Mouse (Mus musculus): Measurements from ENCODE around the gene Cdkal1.
A peak's percentile ranks its signal among the peaks of the same experiment; 100 is the strongest.

Gene Cdkal1

DNA sequence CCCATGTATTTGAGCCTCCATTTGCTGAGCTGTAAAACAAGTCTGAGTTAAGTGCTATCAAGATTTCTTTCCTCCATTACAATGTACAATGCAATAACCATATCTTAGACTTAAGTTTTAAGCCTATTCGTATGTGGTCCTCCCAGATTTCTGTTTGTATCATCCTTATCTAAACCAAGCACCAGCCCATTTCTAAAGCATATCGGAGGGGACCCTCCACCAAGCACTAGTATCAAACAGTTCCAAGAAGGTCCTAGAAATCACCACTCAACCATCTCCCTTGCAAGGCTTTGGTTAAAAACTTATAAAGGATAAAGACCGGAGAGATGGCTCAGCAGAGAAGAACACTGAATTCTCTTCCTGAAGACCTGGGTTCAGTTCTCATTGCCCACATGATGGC is 47.1 kb downstream of the Cdkal1 start:
- DNase-seq (ENCODE audit: low spot score): no peak

GRCm38 (mm10) chr13:29807930-29808329 is 47.5 kb downstream of the Cdkal1 start:
- DNase-seq (ENCODE audit: low spot score): no peak

DNA sequence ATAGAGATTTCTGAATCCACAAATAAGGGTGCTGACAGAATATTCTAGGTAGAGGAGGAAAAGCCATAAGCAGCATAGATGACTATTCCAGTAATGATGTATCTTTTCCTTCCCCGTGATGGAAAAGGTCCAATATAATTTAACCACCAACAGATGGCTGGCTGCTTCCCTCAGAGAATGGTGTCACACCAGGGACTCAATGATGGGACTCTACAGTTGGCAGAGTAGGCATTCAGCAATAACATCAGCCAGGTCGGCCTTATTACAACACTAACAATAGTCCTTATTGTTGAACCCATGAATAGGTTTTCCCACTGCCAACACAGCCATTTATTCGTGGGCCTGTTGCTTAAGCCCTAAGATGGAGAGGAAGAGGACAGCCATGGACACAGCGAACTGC is 48.6 kb downstream of the Cdkal1 start:
- DNase-seq (ENCODE audit: low spot score): no peak

DNA sequence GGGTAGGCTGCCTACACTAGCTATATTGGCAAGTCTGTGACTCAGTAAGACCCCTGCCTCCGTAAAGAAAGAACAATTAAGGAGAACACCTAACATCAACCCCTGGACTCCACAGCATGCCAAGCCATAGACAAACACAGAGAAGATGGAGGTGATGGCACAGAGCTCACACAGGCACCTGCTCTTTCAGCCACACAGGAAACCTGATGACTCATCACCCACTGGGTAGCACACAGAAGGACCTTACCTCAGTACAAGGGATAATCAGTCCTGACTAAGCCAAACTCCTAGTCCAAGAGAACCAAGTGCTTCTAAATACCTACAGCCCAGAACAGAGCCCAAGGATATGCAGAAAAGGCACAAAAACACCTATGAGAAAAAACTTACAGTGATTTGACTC is 50.2 kb downstream of the Cdkal1 start:
- no peak for DNase-seq (ENCODE audit: low spot score)

- no peak for DNase-seq (ENCODE audit: low spot score)
Measured at GRCm38 (mm10) chr13:29804034-29804433, 51.4 kb downstream of the Cdkal1 start.

DNA sequence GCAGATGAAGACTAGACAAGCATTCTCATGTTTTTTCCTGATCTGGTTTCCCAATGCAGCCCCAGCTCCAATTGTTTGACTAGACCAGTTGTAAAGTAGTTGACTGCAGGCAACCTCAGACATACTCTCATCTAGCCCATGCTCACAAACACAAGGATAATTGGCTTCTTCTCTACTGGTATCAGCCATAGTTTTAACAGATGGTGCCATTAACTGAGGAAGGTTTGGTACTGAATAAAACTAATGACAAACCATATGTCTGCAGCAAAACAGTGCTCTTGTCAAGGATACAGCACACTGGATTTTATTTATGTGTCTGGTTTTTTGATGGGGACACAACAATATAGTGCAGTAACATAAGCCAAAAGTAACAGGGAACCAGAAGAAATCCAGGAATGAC is 52.8 kb downstream of the Cdkal1 start:
- DNase-seq (ENCODE audit: low spot score): no peak

DNA sequence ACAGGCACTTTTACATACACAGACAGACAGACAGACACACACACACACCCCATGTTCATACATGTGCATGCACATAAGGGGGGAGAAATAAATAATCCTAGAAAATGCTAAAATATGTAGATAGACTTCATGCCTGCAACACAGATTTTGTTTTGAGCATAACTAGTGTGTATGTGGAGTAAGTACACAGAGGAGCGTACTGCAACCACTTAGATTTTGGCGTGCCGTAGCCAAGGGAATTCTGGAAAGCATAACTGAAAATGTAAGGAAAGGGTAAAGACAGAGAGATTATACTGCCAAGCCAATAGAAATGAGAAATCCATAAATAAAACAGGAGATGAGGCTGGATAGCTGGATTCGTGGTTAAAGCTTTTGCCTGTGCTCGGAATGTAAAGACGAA is 55.4 kb downstream of the Cdkal1 start:
- no peak for DNase-seq (ENCODE audit: low spot score)

DNA sequence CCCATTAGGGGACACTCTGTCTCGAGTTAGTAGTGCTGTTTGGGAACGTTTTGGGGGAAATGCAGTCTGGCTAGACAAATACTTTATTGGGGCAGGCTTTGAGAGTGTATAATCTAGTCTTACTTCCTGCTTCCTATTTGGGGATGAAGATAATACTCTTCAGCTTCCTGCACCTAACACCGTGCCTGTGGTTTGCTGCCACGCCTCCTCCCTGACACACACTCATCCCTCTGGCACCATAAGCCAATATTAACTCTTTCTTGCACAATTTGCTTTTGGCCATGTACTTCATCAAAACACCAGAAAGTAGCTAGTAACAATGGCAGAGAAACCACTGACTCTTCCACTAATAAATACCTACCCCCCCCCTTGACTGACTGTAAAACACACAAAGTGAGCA is 63.4 kb downstream of the Cdkal1 start:
- DNase-seq (ENCODE audit: low spot score): no peak

DNA sequence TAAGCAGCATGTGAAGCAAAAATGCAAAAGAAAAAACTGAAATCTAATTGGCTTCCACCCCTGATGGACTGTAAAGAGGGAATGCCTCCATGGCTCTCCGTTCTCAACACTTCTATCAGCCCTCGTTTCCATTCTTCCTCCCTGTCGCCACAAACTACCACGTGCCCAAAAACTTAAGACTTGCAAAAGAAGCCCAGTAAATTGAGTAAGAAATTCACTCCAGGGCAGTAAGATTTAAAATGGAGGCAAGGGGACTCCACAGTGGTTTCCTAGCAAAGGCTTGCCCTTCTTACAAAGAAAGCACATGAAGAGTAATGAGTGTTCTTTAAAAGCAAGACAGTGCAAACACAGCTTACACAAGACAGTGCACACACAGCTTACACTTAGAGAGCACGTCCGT is 64.0 kb downstream of the Cdkal1 start:
- no peak for DNase-seq (ENCODE audit: low spot score)

DNA sequence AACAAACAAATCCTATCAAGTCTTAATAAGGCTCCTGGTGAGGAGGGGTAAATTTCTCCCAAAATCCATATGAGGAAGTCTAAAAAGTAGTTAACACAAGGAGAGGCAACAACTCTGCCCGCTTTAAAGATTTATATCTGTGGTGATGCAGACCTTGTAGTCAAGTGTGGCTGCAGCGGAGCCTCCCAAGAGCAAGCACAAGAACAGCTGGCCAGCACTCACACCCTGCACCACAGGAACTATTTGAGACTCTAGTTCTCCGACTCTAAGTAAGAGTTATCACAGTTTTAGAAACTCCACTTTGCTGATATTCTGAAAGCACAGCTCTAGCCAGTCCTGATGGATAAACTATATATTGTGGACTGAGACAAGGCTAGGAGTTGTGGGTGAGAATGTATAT is 68.5 kb downstream of the Cdkal1 start:
- no peak for DNase-seq (ENCODE audit: low spot score)

DNA sequence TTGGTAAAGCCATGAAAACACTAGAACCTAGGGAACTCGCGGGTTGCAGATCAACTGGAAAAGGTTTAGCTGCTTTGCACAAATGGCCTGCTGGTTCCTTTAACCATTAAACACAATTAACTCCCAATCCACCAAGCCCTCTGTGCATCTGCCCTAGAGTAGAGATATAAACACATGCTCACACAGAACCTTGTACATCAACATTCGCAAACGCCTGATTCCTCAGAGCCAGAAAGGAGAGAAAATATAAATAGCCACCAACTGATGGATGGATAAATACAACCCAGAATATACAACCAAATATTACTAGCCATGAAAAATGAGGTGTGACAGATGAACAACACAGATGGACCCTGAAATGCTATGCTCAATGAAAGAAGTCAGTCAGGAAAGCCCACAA is 70.6 kb downstream of the Cdkal1 start:
- no peak for DNase-seq (ENCODE audit: low spot score)

GRCm38 (mm10) chr13:29781332-29781731 is 74.1 kb downstream of the Cdkal1 start:
- DNase-seq (ENCODE audit: low spot score): peak; percentile 39

DNA sequence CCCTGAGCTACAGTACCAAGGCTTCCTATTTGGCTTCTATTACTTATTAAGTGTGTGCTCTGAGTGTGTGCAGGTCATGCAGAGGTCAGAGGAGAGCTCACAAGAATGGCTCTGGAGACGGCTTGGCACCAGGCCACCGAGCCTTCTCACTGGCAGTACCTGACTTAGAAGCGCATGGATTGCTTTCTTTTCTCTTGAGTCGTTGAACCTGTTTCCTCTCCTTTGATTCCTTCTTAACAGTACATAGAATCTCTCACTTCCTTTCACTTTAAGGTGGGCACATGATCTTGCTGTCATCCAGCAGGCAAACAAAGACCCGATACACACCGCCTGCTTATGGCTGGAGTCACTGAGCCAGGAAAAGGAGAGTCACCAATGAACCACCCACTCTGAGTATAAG is 74.8 kb downstream of the Cdkal1 start:
- DNase-seq (ENCODE audit: low spot score): peak; percentile 63

GRCm38 (mm10) chr13:29779519-29779918 is 76.0 kb downstream of the Cdkal1 start:
- DNase-seq (ENCODE audit: low spot score): no peak

DNA sequence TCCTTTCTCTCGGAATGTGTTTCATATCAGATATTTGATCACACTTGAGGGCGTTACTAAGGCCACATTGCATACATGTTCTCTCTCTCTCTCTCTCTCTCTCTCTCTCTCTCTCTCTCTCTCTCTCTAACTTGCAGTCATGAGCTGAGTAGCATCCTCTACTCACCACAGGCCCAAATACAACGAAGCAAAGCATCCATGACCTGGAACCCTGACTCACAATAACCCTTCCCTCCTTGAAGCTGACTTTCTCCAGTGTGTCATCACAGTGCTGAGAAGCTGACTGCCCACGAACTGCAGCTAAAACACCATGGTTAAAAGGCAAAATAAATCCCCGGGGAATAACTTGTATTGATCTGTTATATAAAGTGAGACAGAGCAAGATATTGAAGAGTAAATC is 76.4 kb downstream of the Cdkal1 start:
- DNase-seq (ENCODE audit: low spot score): no peak

GRCm38 (mm10) chr13:29778124-29778523 is 77.3 kb downstream of the Cdkal1 start:
- DNase-seq (ENCODE audit: low spot score): no peak

DNA sequence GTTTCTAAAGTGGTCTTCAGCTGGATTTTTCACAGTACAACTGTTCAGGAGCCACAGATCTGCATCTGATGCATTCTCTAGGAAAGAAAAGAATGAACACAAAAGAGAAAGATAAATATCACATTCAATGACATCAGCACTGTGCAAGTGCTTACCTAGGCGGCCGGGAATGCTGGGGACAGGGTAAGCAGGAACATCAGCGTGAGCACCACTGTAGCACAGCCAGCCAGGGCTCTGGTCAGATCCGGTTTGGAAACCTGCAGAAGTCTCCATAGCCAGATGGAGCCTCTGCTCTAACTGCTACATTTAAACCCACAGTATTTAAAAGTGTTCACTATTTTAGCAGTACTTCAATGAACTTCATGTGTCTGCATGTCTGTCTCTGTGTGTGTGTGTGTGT is 78.2 kb downstream of the Cdkal1 start:
- DNase-seq (ENCODE audit: low spot score): no peak

- no peak for DNase-seq (ENCODE audit: low spot score)
Measured at GRCm38 (mm10) chr13:29775603-29776230, 79.8 kb downstream of the Cdkal1 start.

DNA sequence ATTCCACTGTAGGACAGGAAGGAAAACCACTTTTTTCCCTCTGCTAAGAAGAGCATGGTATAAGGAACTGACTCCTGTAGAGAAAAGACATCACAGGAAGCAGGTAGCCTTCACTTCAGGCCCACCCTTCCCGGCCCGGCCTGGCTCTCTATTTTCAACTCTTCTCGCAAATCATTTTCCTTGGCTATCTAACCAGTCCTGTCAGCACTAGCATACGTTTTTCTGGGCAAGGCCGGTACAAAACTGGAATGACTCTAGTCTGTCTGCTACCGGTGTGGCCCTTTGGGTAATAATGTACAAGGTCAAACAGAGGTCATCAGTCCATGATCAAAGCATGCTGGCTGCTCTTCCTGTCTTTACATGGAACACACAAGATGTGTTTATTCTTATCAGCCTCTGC is 81.9 kb downstream of the Cdkal1 start:
- no peak for DNase-seq (ENCODE audit: low spot score)

GRCm38 (mm10) chr13:29772970-29773369 is 82.5 kb downstream of the Cdkal1 start:
- no peak for DNase-seq (ENCODE audit: low spot score)

DNA sequence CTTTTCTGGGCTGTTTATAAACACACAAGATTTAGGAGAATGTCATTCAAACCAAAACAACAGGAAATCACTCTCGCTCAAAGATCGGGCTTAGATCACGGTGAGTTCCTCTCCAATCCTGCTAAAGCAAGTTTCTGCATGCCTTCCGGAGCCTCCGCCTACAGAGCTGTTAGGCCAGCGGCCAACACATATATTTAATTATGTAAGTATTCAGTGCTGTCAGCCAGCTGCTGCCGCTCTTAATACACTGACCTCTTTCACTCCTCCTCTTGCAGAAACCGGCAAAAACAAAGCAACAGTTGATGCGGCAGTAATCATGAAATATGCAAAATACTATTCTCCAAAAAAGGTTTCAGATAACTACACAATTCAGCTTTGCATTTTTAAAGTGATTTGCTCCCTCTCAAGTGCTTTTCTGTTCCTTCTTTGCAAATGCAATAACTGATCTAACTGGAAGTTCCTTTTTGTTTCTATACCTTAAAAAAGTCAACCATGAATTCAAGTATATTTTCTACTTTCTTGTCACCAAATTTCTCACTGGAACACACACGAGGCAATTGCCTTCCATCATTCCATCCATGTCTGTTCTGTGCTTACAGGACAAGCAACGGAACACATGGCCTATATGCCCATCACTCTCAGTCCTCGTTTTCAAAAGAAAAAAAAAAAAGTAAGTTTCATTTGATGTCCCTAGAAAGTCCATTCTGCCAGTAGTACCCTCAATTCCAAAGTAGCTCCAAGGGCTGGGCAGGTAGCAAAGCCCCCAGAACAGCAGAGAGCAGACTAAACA is 85.6 kb downstream of the Cdkal1 start:
- peak; percentile 60 for DNase-seq (ENCODE audit: low spot score)

GRCm38 (mm10) chr13:29768104-29768503 is 87.4 kb downstream of the Cdkal1 start:
- no peak for DNase-seq (ENCODE audit: low spot score)

DNA sequence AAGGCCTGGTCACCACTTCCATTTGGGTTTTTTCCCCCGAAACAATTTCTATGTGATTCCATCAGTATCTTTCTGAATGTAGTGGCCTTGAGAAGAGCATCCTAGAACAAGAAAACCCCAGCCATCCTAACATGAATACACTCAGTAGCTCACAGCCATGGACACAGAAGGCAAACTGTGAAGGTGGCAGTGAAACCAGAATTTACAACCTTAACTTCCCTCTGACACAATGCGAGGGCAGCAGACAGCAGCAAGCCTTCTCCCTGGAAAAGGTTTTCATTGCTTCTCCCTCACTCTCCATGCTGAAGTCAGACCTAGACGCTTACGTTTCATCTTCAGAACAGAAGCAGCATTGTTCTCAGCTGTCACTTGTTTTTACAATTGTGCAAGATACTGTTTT is 87.9 kb downstream of the Cdkal1 start:
- DNase-seq (ENCODE audit: low spot score): no peak

- DNase-seq (ENCODE audit: low spot score): no peak
Measured at GRCm38 (mm10) chr13:29766377-29766776, 89.1 kb downstream of the Cdkal1 start.
